Mouse (Mus musculus) MN1 (cell line): ENCODE results near the gene Mfsd2b.
"Not testable (repeated sequence)": the region's sequence is repeated elsewhere in the genome, so short reads cannot be mapped to it uniquely, and the experiment has no call there.

Source experiments
- DNase-seq: peaks from one replicate; pipeline ENCODE4 v3.0.0-alpha.2; 2016; ENCODE audit warnings: low spot score

Gene Mfsd2b

GRCm38 (mm10) chr12:4874161-4874927, at the start of gene Mfsd2b:
Gene Mfsd2b, minus strand, starts transcription at chr12:4874359.
- DNase-seq = peak; percentile 79

GRCm38 (mm10) chr12:4917805-4918591, 43.8 kb upstream of the Mfsd2b start:
- peak; percentile 66 for DNase-seq

- DNase-seq = peak; percentile 97
Observed at GRCm38 (mm10) chr12:4916994-4917804, 43.0 kb upstream of the Mfsd2b start, which contains the start of gene Atad2b. Gene Atad2b, plus strand, starts transcription at chr12:4917353.

- DNase-seq = no peak
Observed at GRCm38 (mm10) chr12:4914944-4915343, 40.8 kb upstream of the Mfsd2b start.

GRCm38 (mm10) chr12:4914441-4914840, 40.3 kb upstream of the Mfsd2b start:
- no peak for DNase-seq

GRCm38 (mm10) chr12:4911716-4912115, 37.6 kb upstream of the Mfsd2b start:
- DNase-seq = no peak

GRCm38 (mm10) chr12:4910496-4910895, 36.3 kb upstream of the Mfsd2b start:
- not testable (repeated sequence) for DNase-seq

- no peak for DNase-seq
Observed at GRCm38 (mm10) chr12:4908391-4908790, 34.2 kb upstream of the Mfsd2b start.

GRCm38 (mm10) chr12:4906951-4907906, 33.1 kb upstream of the Mfsd2b start, which contains the start of gene Ubxn2a:
Gene Ubxn2a, minus strand, starts transcription at chr12:4907705.
- peak; percentile 94 for DNase-seq

GRCm38 (mm10) chr12:4906476-4906875, 32.3 kb upstream of the Mfsd2b start:
- DNase-seq = no peak

GRCm38 (mm10) chr12:4905946-4906345, 31.8 kb upstream of the Mfsd2b start:
- DNase-seq = peak; percentile 32

- no peak for DNase-seq
Observed at GRCm38 (mm10) chr12:4898024-4898423, 23.9 kb upstream of the Mfsd2b start.

- no peak for DNase-seq
Observed at GRCm38 (mm10) chr12:4889891-4890290, 15.7 kb upstream of the Mfsd2b start.

GRCm38 (mm10) chr12:4889251-4889650, 15.1 kb upstream of the Mfsd2b start:
- DNase-seq = no peak

- no peak for DNase-seq
Observed at GRCm38 (mm10) chr12:4888739-4889138, 14.6 kb upstream of the Mfsd2b start.

- DNase-seq = not testable (repeated sequence)
Observed at GRCm38 (mm10) chr12:4886581-4886980, 12.4 kb upstream of the Mfsd2b start.

GRCm38 (mm10) chr12:4885062-4885461, 10.9 kb upstream of the Mfsd2b start:
- DNase-seq = no peak

- no peak for DNase-seq
Observed at GRCm38 (mm10) chr12:4882086-4882485, 7.9 kb upstream of the Mfsd2b start.

- DNase-seq = no peak
Observed at GRCm38 (mm10) chr12:4879048-4879447, 4.9 kb upstream of the Mfsd2b start.

- no peak for DNase-seq
Observed at GRCm38 (mm10) chr12:4878296-4878783, 4.2 kb upstream of the Mfsd2b start.

- no peak for DNase-seq
Observed at GRCm38 (mm10) chr12:4875623-4876022, 1.5 kb upstream of the Mfsd2b start.
